Mouse (Mus musculus) ES-Bruce4 (cell line): Measurements from ENCODE around the gene Csrnp1.

Experiments used
- CTCF ChIP-seq: IDR thresholded peaks from one replicate; pipeline ENCODE4 v1.8.1; 2011; ENCODE audit warnings: low read depth, low read length
- EP300 ChIP-seq: IDR thresholded peaks from 2 replicates; pipeline ENCODE4 v1.6.1; 2011; ENCODE audit warnings: low read depth, low read length; ENCODE audit not compliant: insufficient read depth
- POLR2A ChIP-seq: IDR thresholded peaks from one replicate; pipeline ENCODE4 v1.8.1; 2011; ENCODE audit warnings: low read length; ENCODE audit not compliant: insufficient read depth

DNA sequence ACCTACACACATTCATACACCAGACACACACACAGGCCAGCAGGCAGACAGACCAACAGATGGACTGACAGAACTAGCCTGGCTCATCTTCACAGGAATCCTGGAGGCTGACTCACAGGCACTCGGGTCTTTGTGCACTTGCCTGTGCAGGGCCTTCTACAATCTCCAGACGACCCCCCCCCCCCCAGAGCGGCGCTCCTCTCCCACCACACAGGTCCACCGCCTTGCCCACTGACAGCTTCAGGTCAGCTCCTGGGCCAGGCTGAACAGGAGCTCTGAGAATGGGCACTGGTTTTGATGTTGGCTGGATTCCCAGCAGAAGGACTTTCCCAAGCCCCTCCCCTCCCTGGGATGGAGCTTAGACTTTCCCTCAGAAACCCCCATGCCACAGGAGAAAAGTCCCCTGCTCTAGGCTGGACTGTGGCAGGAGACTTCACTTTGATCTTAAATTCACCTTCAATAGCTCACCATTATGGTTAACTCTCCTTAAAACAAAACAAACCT is 6.8 kb downstream of the Csrnp1 start:
- no peak for TF ChIP-seq CTCF
- no peak for TF ChIP-seq POLR2A
- no peak for TF ChIP-seq EP300
